Mouse (Mus musculus) megakaryocyte, embryonic 14.5 days (primary cell): ENCODE measurements at regions not wholly inside any gene's neighbourhood (a gene's known extent, or its start where the extent isn't known, plus 50 kb on each side); places are given as distances from the start of the nearest gene placed in this dataset.

Experiments
- H3K27me3 ChIP-seq: replicated peaks from 2 replicates; pipeline ENCODE3; 2012; ENCODE audit warnings: inconsistent platforms
- H3K36me3 ChIP-seq: replicated peaks from 2 replicates; pipeline ENCODE3; 2012; ENCODE audit warnings: low read length, inconsistent platforms, mixed read lengths
- H3K4me1 ChIP-seq: 2 replicates; pipeline ENCODE4 v1.6.1; 2012; ENCODE audit warnings: inconsistent platforms
- H3K4me3 ChIP-seq: replicated peaks from 2 replicates; pipeline ENCODE3; 2012; ENCODE audit warnings: moderate library complexity, mild to moderate bottlenecking, inconsistent platforms
- H3K9me3 ChIP-seq: 2 replicates; pipeline ENCODE4 v1.6.1; 2012; ENCODE audit warnings: inconsistent platforms
- FLI1 ChIP-seq: IDR thresholded peaks from 2 replicates; pipeline ENCODE4 v1.6.1; 2012; ENCODE audit warnings: low read length, inconsistent platforms, mixed read lengths
- GATA1 ChIP-seq: IDR thresholded peaks from 3 replicates; pipeline ENCODE4 v1.6.1; 2012; ENCODE audit warnings: mixed read lengths, low read length, inconsistent platforms, borderline replicate concordance

DNA sequence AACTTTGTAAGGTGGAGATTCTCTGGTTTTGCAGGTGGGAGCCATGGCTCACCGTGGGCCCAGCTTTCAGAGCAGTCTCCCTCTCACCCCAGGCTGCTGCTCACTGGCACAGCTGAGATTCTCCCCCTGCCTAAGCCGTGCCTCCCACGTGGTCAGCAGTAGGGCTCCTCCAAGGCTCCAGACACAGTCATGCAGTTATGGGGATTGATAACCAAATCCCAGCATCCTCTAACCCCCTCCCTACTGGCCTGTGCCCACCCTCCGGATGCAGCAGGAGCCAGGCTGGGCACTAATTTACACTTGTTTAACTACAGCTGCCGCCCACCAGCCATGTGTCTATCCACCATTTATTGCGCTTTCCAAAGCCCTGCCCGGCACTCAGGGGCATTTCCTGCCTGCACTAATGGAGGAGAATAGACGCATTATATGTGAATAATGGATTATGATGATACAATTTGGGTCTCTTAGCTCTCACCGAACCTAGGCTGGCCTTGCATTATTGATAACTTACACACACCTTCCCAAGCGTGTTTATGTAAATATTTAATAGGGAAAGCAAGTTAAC is 104.4 kb downstream of the 3100002H09Rik start:
- no peak for TF ChIP-seq GATA1
- no peak for TF ChIP-seq FLI1
- Histone ChIP-seq H3K27me3 (peaks cover 14% of the 10 kb centered on the region), H3K4me1 (no peaks in the 10 kb centered on the region), H3K9me3 (no peaks in the 10 kb centered on the region), H3K4me3 (no peak overlapping the region), H3K36me3 (no peaks in the 10 kb centered on the region)

DNA sequence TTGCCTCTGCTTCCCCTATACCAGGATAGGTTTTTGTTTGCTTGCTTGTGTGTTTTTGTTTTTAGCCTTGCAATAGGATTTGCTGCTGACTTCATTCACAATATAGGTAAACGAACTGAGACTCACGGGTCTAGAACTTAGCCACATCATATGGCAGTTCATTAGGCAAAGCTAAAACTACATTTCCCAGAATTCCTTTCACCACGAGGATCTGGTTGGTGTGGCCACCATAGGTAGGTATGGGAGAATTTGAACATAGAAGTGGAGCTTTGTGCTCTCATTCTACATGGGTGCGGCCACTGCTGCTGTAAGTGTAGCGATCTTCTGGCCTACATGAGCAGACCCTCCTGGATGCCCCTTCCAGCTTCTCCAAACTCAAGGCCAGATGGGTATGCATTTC is 108.8 kb downstream of the 3100002H09Rik start:
- no peaks in the 10 kb centered on the region for H3K4me1 ChIP-seq
- H3K4me3 ChIP-seq: no peak overlapping the region
- TF ChIP-seq GATA1: no peak
- H3K9me3 ChIP-seq: no peaks in the 10 kb centered on the region
- no peaks in the 10 kb centered on the region for H3K36me3 ChIP-seq
- H3K27me3 ChIP-seq: peaks cover 15% of the 10 kb centered on the region

DNA sequence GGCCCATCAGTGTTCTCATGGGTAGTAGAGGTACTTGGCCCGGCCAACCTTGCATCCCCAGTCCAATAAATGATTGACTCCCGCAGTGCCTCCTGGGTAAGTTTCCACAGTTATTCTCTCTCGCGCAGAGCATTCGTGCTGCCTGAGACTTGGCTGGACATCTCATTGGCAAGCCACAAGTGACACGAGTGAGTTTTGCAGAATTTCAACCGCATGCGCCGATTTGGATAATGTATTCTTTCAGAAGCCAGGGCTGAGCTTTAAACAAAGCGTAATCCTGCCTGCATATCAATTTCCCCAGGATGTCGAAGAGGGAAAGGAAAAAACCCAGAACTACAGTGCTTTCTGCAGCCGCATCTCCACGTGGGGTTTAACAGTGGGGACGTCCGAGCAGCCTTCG is 112.6 kb downstream of the 3100002H09Rik start:
- Histone ChIP-seq H3K4me3 (no peak overlapping the region), H3K9me3 (no peaks in the 10 kb centered on the region), H3K27me3 (peaks cover 13% of the 10 kb centered on the region), H3K36me3 (no peaks in the 10 kb centered on the region), H3K4me1 (no peaks in the 10 kb centered on the region)
- TF ChIP-seq FLI1 (no peak), GATA1 (no peak)

DNA sequence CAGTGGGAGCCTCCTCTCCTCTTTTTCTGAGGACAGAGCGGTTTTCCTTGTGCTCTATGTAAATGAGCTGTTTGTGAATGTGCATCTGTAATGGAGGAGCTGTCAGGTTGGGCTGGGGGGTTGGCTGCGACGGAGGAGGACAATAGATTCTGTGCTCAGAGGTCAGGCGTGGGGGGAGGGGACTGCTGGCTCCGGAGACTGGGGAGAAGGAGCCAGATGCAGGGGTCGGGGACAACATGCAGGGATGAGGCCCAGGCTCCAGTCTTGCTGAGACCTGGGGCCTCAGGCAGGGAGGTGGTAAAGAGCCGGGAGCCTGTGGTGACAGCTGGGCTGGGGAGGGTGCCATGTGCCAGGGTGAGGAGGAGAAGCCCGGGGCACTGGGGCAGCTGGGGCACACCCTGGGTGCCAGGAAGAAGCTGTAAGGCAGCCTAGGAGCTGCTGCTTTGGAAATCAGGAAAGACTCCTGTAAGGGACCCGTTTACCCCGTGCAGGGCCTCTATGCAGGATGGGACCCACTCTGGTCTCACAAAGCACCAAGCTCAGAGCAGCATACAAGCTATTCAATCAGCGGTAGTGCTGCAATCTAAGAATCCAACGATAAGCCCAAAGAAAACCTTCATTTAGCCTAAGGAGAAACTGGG is 124.5 kb downstream of the 3100002H09Rik start:
- Histone ChIP-seq H3K36me3 (no peaks in the 10 kb centered on the region), H3K9me3 (no peaks in the 10 kb centered on the region), H3K4me1 (no peaks in the 10 kb centered on the region; the same call in 1 of the 2 replicates), H3K4me3 (no peak overlapping the region), H3K27me3 (peaks cover 62% of the 10 kb centered on the region)
- TF ChIP-seq FLI1: no peak
- no peak for TF ChIP-seq GATA1

DNA sequence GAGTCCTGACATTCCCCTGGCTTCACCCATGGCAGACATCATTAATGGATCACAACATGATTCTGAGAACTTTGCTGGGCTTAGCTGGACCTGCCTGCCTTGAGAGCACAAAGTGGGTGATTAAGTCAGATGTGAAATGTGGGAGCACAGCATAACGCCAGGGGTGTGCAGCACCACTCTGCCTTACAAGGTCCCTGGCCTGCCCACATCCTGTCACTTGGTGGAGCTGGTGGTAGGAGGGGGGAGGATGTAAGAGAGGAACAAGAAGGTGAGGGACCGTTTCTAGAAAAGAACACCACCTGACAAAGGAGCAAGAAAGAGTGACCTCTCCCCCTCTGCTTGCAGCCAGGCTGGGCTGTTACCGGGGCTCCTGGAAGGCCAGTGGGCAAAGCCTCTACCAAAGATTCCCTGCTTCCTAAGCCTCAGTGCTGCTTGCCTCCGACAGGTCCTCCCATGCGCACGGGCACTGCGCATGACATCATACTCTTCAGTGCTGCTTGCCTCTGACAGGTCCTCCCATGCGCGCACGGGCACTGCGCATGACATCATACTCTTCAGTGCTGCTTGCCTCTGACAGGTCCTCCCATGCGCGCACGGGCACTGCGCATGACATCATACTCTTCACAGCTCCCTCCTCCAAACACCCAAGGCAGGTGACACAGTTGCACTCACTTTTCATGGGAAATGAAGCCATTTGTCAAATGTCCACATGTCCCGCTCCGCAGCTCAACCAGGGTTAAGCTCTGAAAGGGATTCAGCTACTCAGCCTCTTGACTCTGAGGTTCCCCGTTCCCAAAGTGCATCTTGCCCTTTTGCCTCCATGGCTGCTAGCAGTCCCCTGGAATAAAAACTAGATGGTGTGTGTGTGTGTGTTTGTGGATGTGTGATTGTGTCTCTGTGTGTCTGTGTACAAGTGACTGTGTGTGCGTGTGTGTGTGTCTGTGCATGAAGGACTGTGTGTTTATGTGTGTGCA is 125.7 kb downstream of the 3100002H09Rik start:
- Histone ChIP-seq H3K27me3 (peaks cover 64% of the 10 kb centered on the region), H3K4me1 (no peaks in the 10 kb centered on the region; the same call in 1 of the 2 replicates), H3K9me3 (no peaks in the 10 kb centered on the region), H3K4me3 (no peak overlapping the region), H3K36me3 (no peaks in the 10 kb centered on the region)
- TF ChIP-seq GATA1 (no peak), FLI1 (no peak)

DNA sequence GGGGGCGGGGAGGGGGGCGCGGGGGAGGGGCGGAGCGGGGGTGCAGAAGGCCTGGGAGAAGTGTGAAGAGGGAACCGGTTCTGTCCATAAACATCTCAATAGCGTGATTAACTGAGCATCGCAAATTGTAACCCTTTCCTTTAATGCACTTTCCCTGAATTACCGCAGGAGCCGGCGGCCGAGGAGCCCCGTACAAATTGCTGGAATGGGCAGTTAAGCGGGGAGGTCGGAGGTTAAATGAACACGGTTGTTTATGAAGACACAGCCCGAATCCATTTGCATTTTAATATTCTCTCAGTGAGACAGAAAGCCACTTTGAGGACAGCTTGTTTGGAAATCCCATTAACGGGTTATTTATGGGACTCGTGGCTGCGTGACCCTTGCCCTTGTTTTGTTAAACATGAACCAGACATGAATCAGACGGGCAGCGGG is 132.7 kb downstream of the 3100002H09Rik start:
- Histone ChIP-seq H3K4me3 (no peak overlapping the region), H3K4me1 (peaks cover 6% of the 10 kb centered on the region), H3K27me3 (peaks cover 62% of the 10 kb centered on the region), H3K9me3 (no peaks in the 10 kb centered on the region), H3K36me3 (no peaks in the 10 kb centered on the region)
- no peak for TF ChIP-seq FLI1
- TF ChIP-seq GATA1: no peak

DNA sequence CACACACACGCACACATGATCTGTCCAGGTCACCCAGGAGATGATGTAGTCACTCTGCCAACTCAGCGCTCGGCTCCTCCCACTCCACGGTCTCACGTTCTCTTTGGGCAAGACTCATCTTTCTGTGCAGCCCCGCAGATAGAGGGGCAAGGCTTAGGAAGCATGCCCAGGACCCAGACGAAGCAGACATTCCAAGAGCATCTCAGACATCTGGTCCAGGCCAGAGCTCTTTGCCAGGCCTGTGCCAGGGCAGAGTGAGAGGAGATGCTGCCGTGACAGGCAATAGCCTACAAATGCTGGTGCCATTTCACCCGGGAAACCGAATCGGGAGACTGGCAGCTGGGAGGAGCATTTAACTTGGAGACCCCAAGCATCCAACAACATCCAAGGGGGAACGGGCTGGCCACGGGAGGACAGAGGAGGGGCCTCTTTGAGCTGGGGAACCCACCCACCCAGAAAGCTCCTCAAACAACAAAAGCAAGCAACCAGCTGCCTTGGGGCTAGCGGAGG is 133.2 kb downstream of the 3100002H09Rik start:
- TF ChIP-seq GATA1: no peak
- no peak for TF ChIP-seq FLI1
- no peaks in the 10 kb centered on the region for H3K9me3 ChIP-seq
- no peak overlapping the region for H3K4me3 ChIP-seq
- H3K27me3 ChIP-seq: peaks cover 57% of the 10 kb centered on the region
- H3K36me3 ChIP-seq: no peaks in the 10 kb centered on the region
- H3K4me1 ChIP-seq: peaks cover 6% of the 10 kb centered on the region

DNA sequence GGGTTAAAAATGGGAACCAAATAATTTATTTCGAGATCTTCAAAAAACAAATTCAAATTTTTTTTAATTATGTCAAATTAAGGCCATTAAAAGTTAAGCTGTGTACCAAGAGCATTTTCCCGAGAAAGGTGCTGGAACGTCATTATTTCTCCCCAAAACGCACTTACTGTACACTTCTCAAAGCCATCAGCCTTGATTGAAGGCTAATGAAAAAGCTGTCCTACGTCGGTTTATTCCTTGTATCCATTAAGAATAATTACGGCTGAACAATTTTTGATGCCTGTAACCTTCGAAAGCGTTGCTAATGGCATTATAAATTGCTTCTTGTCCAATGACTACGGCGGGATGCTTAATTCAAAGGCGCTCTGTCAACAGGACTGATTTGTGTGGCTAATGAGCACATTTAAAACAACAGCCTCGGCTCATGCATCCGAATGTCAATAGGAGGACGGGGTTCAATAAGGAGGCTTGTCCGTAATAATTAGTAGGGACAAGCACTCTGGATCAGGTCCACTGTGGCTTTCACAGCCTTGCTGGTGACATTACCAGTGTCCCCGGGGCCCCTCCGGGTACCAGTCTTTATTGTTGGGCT is 145.3 kb downstream of the 3100002H09Rik start:
- H3K4me3 ChIP-seq: no peak overlapping the region
- no peaks in the 10 kb centered on the region for H3K9me3 ChIP-seq
- H3K27me3 ChIP-seq: peaks cover 10% of the 10 kb centered on the region
- no peaks in the 10 kb centered on the region for H3K4me1 ChIP-seq
- no peak for TF ChIP-seq GATA1
- no peak for TF ChIP-seq FLI1
- H3K36me3 ChIP-seq: no peaks in the 10 kb centered on the region

DNA sequence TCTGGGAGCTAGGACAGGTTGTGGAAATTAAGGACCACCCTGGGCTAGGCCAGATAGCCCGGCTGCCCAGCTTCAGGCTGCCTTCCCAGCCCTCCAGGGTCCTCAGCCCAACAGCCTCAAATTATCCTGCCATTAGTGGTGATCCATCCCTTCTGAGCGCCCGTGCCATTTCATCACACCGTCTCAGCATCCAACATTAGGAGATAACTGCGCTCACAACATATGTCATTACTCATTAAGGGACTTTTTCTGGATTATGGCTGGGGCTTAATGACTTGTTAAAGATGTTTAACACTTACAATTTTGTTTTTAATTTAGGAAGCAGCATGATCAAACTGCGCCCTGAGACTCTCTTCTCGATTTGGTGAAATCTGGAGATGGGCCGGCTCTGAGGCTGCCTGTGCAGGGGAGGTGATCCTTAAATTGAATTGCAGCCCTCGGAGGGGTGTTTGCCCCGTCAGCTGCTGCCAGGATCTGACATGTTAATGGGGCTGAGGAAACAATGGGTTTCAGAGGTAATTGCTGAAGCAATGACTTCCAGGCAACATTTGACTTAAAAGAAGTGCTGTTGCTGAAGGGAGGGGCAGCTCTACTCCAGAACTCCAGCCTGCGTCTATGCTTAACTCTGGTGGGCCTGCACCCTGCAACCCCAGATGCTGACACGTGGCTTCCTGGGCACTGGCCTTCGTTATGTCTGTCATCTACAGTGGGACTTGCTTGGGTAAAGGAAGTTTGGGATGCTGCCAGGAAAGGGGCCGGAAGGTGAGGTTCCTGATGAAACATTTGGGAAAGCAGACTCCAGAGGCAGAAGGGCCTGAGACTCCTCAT is 154.9 kb downstream of the 3100002H09Rik start:
- H3K36me3 ChIP-seq: no peaks in the 10 kb centered on the region
- no peak overlapping the region for H3K4me3 ChIP-seq
- TF ChIP-seq GATA1: no peak
- no peaks in the 10 kb centered on the region for H3K9me3 ChIP-seq
- H3K4me1 ChIP-seq: no peaks in the 10 kb centered on the region
- H3K27me3 ChIP-seq: peaks cover 18% of the 10 kb centered on the region

DNA sequence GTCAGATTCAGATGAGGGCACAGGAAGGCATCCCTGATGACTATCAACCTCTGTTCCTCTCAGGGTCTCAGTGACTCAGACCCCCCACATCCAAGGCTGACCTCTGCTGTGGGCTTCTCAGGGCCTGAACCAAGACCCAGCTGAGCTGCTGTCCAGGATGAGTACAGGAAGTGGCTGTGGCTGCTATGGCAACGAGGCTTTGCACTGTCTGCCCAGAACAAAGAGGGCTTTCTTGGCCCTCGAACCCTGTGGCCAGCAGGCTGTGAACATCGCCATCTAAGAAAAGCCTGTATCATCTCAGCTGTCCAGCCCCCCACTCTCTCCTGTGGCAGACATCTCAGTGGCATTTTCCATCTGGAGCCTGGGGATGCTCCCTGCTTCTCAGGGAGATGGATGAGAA is 159.5 kb downstream of the 3100002H09Rik start:
- no peak for TF ChIP-seq FLI1
- TF ChIP-seq GATA1: no peak
- H3K9me3 ChIP-seq: no peaks in the 10 kb centered on the region
- peaks cover 19% of the 10 kb centered on the region for H3K27me3 ChIP-seq
- no peak overlapping the region for H3K4me3 ChIP-seq
- no peaks in the 10 kb centered on the region for H3K36me3 ChIP-seq
- H3K4me1 ChIP-seq: no peaks in the 10 kb centered on the region
